Mouse (Mus musculus) midbrain, embryonic 12.5 days (tissue): ENCODE data around the gene Bend3. TPM values are rescaled to one million over a fixed set of nuclear protein-coding genes. Genes with fewer than 3 reads are reported as not detected.

Experiments
- polyA plus RNA-seq: library from polyadenylated mRNA; unstranded; fragments of >200 nt; fragmentation: Nextera tagmentation; extraction: Ambion mirVana; gene quantifications from 2 replicates; pipeline ENCODE4 v1.2.1, GENCODE M21; 2016

The Bend3 gene
- polyA plus RNA-seq, 1 experiment from 2014 or later: 8.0 TPM

Other genes with a start within 250 kb of the Bend3 start
- gene Gm9803, start 45.3 kb downstream of the Bend3 start, polyA plus RNA-seq: 11.5 and 15.8 TPM in 2 replicates
- gene 1700021F05Rik, start 62.2 kb downstream of the Bend3 start, polyA plus RNA-seq: 59.1 and 62.8 TPM in 2 replicates
- 545 and 575 TPM in 2 replicates for gene Cd24a, start 99.5 kb downstream of the Bend3 start, polyA plus RNA-seq